Mouse (Mus musculus): Measurements from ENCODE around the gene Pllp.

GRCm38 (mm10) chr8:94678582-94678981 is 17.5 kb downstream of the Pllp start:
- TF ChIP-seq CTCF (IDR thresholded peaks at IDR 0.05; ENCODE audit: low read depth) (no peak), EP300 (optimal IDR thresholded peaks at IDR 0.05) (no peak)
